10 mouse cellular contexts compared by ENCODE assay signal in genomic region chr1:184782161-184782513, GRCm38 (mm10). TPM values are rescaled to one million over a fixed set of nuclear protein-coding genes. Genes with fewer than 3 reads are reported as not detected.
A peak's percentile ranks its signal among the peaks of the same experiment; 100 is the strongest.
DNase-seq lines count a peak whose midpoint lies in the region; ATAC-seq lines count a peak whose summit lies in the region.
"Had no signal": no experiment of that assay in that cellular context is flagged by ENCODE, and none has a peak within 500 bp of the region (broad histone marks: within the 10 kb centered on the region; RNA-seq: fewer than 3 reads in every experiment).

No protein-coding gene starts in this region.

- ATAC-seq in liver, embryonic 11.5 days (replicated peaks; ENCODE audit: low FRiP score): no peak
- peak; percentile 79; the same call in 1 of the 2 replicates for ATAC-seq in stomach, embryonic 14.5 days (ENCODE audit: insufficient number of reproducible peaks, insufficient read depth, low FRiP score, low read depth)
- no peak for ATAC-seq in hindbrain, embryonic 16.5 days

- DNase-seq in liver: peak; percentile 26
- no peak for DNase-seq in liver, embryonic 11.5 days (ENCODE audit: low spot score)
- DNase-seq in embryo, embryonic 10.5 days (ENCODE audit: low spot score): peak; percentile 26
- peak; percentile 57 for DNase-seq in kidney, postnatal 10 days
- DNase-seq in spleen, postnatal 4 days (ENCODE audit: low spot score in 2 of 2): no peak
- DNase-seq in midbrain, embryonic 10.5 days (ENCODE audit: low spot score): no peak
- DNase-seq: liver, embryonic 13.5 days had no signal

- WGBS in liver, embryonic 11.5 days: 56% methylated on average over 14 of the region's 14 CpGs
- 14% methylated on average over 14 of the region's 14 CpGs for WGBS in stomach, embryonic 14.5 days
- 80% methylated on average over 14 of the region's 14 CpGs for WGBS in hindbrain, embryonic 16.5 days
- 89% methylated on average over 14 of the region's 14 CpGs for WGBS in midbrain, embryonic 10.5 days

- peaks cover 18% of the 10 kb centered on the region for H3K4me1 ChIP-seq in liver, embryonic 11.5 days (replicated peaks; ENCODE audit: control insufficient read depth, insufficient read depth, low read length)
- H3K4me1 ChIP-seq in stomach, embryonic 14.5 days (ENCODE audit: control insufficient read depth, insufficient read depth, low read length): peaks cover 24% of the 10 kb centered on the region
- H3K4me1 ChIP-seq in hindbrain, embryonic 16.5 days (ENCODE audit: control insufficient read depth, insufficient read depth, low read depth, low read length): no peaks in the 10 kb centered on the region
- H3K4me1 ChIP-seq in midbrain, embryonic 10.5 days: peaks cover 2% of the 10 kb centered on the region; the same call in 1 of the 2 replicates
- H3K4me1 ChIP-seq: neural tube, embryonic 13.5 days had no signal

- no peak overlapping the region for H3K4me3 ChIP-seq in liver, embryonic 11.5 days (ENCODE audit: low read depth, low read length)
- no peak overlapping the region for H3K4me3 ChIP-seq in stomach, embryonic 14.5 days (ENCODE audit: low read depth, low read length)
- H3K4me3 ChIP-seq in hindbrain, embryonic 16.5 days (ENCODE audit: low read length): no peak overlapping the region
- no peak overlapping the region for H3K4me3 ChIP-seq in midbrain, embryonic 10.5 days
- H3K4me3 ChIP-seq: liver, embryonic 13.5 days; neural tube, embryonic 13.5 days had no signal

- H3K27me3 ChIP-seq in liver, embryonic 11.5 days (replicated peaks; ENCODE audit: control insufficient read depth, insufficient read depth, low read length): no peaks in the 10 kb centered on the region
- H3K27me3 ChIP-seq in stomach, embryonic 14.5 days (ENCODE audit: control insufficient read depth, insufficient read depth, low read length): no peaks in the 10 kb centered on the region
- H3K27me3 ChIP-seq in hindbrain, embryonic 16.5 days (replicated peaks; ENCODE audit: control insufficient read depth, insufficient read depth, low read length): no peaks in the 10 kb centered on the region
- no peaks in the 10 kb centered on the region for H3K27me3 ChIP-seq in midbrain, embryonic 10.5 days (ENCODE audit: low read depth, poor library complexity, severe bottlenecking)
- H3K27me3 ChIP-seq: liver, embryonic 13.5 days; neural tube, embryonic 13.5 days had no signal

- no peaks in the 10 kb centered on the region for H3K36me3 ChIP-seq in liver, embryonic 11.5 days (ENCODE audit: control insufficient read depth, insufficient read depth, low read length)
- no peaks in the 10 kb centered on the region for H3K36me3 ChIP-seq in stomach, embryonic 14.5 days (ENCODE audit: control insufficient read depth, insufficient read depth, low read length)
- no peaks in the 10 kb centered on the region for H3K36me3 ChIP-seq in hindbrain, embryonic 16.5 days (ENCODE audit: control insufficient read depth, insufficient read depth, low read length)
- no peaks in the 10 kb centered on the region for H3K36me3 ChIP-seq in midbrain, embryonic 10.5 days
- H3K36me3 ChIP-seq: liver, embryonic 13.5 days; neural tube, embryonic 13.5 days had no signal

- H3K4me2 ChIP-seq in liver, embryonic 11.5 days: no peak overlapping the region
- no peak overlapping the region for H3K4me2 ChIP-seq in stomach, embryonic 14.5 days (replicated peaks; ENCODE audit: low read depth, low read length)
- no peak overlapping the region for H3K4me2 ChIP-seq in hindbrain, embryonic 16.5 days (ENCODE audit: low read length)
- H3K4me2 ChIP-seq: neural tube, embryonic 13.5 days had no signal

- H3K9ac ChIP-seq in liver, embryonic 11.5 days (ENCODE audit: low read depth, low read length): no peak overlapping the region
- no peak overlapping the region for H3K9ac ChIP-seq in stomach, embryonic 14.5 days (replicated peaks; ENCODE audit: low read depth, low read length)
- H3K9ac ChIP-seq in hindbrain, embryonic 16.5 days (ENCODE audit: low read depth, low read length): no peak overlapping the region
- H3K9ac ChIP-seq: liver, embryonic 13.5 days; neural tube, embryonic 13.5 days had no signal

- no peak overlapping the region for H3K27ac ChIP-seq in liver, embryonic 11.5 days (ENCODE audit: low read depth, low read length)
- peak overlapping the region; percentile 49; the same call in 1 of the 2 replicates for H3K27ac ChIP-seq in stomach, embryonic 14.5 days (ENCODE audit: low read length)
- H3K27ac ChIP-seq in hindbrain, embryonic 16.5 days (ENCODE audit: low read depth, low read length): no peak overlapping the region
- H3K27ac ChIP-seq in midbrain, embryonic 10.5 days (replicated peaks): no peak overlapping the region
- H3K27ac ChIP-seq: neural tube, embryonic 13.5 days had no signal

- H3K9me3 ChIP-seq in liver, embryonic 11.5 days (ENCODE audit: control insufficient read depth, low read length): no peaks in the 10 kb centered on the region; the same call in 1 of the 2 replicates
- no peaks in the 10 kb centered on the region for H3K9me3 ChIP-seq in stomach, embryonic 14.5 days (ENCODE audit: control insufficient read depth, low read depth, low read length)
- no peaks in the 10 kb centered on the region for H3K9me3 ChIP-seq in hindbrain, embryonic 16.5 days (ENCODE audit: control insufficient read depth, low read length)
- H3K9me3 ChIP-seq in midbrain, embryonic 10.5 days (replicated peaks): no peaks in the 10 kb centered on the region
- H3K9me3 ChIP-seq: liver, embryonic 13.5 days; neural tube, embryonic 13.5 days had no signal

RNA-seq across cellular contexts. Expression of gene Marc1, which starts 29.0 kb away (rescaled TPM):
- 3.9 and 5.1 TPM in 2 replicates for polyA plus RNA-seq in liver, embryonic 11.5 days (2014; fragmentation: Nextera tagmentation; extraction: Ambion mirVana)
- polyA plus RNA-seq in stomach, embryonic 14.5 days (2014; fragmentation: Nextera tagmentation; extraction: Ambion mirVana): 0.20 TPM in 1 of 2 replicates, not detected in the other
- 0.24 and 0.30 TPM in 2 replicates for polyA plus RNA-seq in hindbrain, embryonic 16.5 days (2015; fragmentation: Nextera tagmentation; extraction: Ambion mirVana)
- 0.11 TPM in 1 of 2 replicates, not detected in the other for polyA plus RNA-seq in midbrain, embryonic 10.5 days (2016; fragmentation: Nextera tagmentation; extraction: Ambion mirVana)
- polyA plus RNA-seq: neural tube, embryonic 13.5 days had no signal

RNA-seq across cellular contexts. Expression of gene Hlx, which starts 49.7 kb away (rescaled TPM):
- polyA plus RNA-seq in liver, embryonic 11.5 days (2014; fragmentation: Nextera tagmentation; extraction: Ambion mirVana): 42.3 and 46.9 TPM in 2 replicates
- polyA plus RNA-seq in stomach, embryonic 14.5 days (2014; fragmentation: Nextera tagmentation; extraction: Ambion mirVana): 10.8 and 12.7 TPM in 2 replicates
- 2.3 and 2.4 TPM in 2 replicates for polyA plus RNA-seq in hindbrain, embryonic 16.5 days (2015; fragmentation: Nextera tagmentation; extraction: Ambion mirVana)
- 2.5 and 4.8 TPM in 2 replicates for polyA plus RNA-seq in midbrain, embryonic 10.5 days (2016; fragmentation: Nextera tagmentation; extraction: Ambion mirVana)

Comparison
In these comparisons a context has a peak if more than half of its experiments do, and no peak if none do; other contexts are left out.
1. DNase-seq: peak in liver (single experiment), embryo, embryonic 10.5 days (single experiment) and kidney, postnatal 10 days (single experiment); none in liver, embryonic 11.5 days (single experiment), spleen, postnatal 4 days (0 of 2) and midbrain, embryonic 10.5 days (single experiment).